Mouse (Mus musculus): Measurements from ENCODE around the gene Olfr12.

DNA sequence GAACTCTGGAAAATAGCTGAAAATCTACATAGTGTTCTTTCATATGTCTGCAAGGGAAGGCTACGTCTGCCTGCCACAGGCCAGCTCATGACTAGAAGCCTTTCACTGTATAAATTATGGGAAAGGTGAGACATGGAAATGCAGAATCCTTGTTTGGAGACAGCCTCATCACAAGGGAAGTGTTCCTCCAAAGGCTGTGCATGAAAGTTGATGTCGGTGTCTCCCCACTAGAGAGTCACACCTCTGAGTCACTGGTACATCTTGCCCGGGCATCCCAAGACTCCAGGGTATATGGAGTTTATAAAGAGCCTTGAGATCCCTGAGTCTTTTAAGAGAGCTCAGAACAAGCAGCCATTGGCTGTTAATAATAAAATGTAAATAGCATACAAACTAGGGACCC lies 35.6 kb downstream of the Olfr12 start:
- TF ChIP-seq CTCF (IDR thresholded peaks at IDR 0.05; ENCODE audit: control insufficient read depth, insufficient read depth, insufficient read length) (no peak), MAX (IDR thresholded peaks at IDR 0.05) (no peak), USF1 (IDR thresholded peaks at IDR 0.05; ENCODE audit: low read depth) (no peak), CEBPB (IDR thresholded peaks at IDR 0.05; ENCODE audit: low read depth) (no peak), MYOD1 (IDR thresholded peaks at IDR 0.05; ENCODE audit: control insufficient read depth, insufficient read length, low read depth) (no peak), MYOG (IDR thresholded peaks at IDR 0.05; ENCODE audit: control insufficient read depth, extremely low read depth, insufficient read length) (no peak)
